Mouse (Mus musculus) MEL (cell line): ENCODE data around the gene Commd3. TPM values are rescaled to one million over a fixed set of nuclear protein-coding genes. Genes with fewer than 3 reads are reported as not detected.

ENCODE experiments used
- polyA plus RNA-seq, 2 experiments: library from polyadenylated mRNA; stranded (reverse) in 1 of 2; unstranded in 1 of 2; fragments of >175 nt in 1 of 2; fragments of >200 nt in 1 of 2; gene quantifications; 2 replicates each; pipeline versions ENCODE4 v1.2.1 to v1.2.4; 2012; ENCODE audit warnings: low replicate concordance in 2 of 2, low read depth in 1 of 2; ENCODE audit not compliant: insufficient read length in 2 of 2, insufficient read depth in 1 of 2, missing spikeins in 1 of 2
- total RNA-seq: library from RNA; depleted of rRNA; stranded (reverse); fragments of 300-350 nt; gene quantifications from 2 replicates; pipeline ENCODE4 v1.2.3, GENCODE M21; 2012; rRNA removed

The Commd3 gene
- total and polyA plus RNA-seq, 3 experiments: 47.0 to 70.7 TPM; not detected in 1

Other genes starting within 250 kb of the Commd3 start
- 65.8 and 66.5 TPM in 2 replicates for gene Bmi1, start 4.6 kb downstream of the Commd3 start, total RNA-seq
- 10 to 100 TPM in 1 of 2 experiments, not detected in 1; 68.1 TPM for gene Bmi1, start 4.6 kb downstream of the Commd3 start, polyA plus RNA-seq
- gene Spag6, start 21.6 kb downstream of the Commd3 start, total RNA-seq: 0.26 TPM in 1 of 2 replicates, not detected in the other
- gene Spag6, start 21.6 kb downstream of the Commd3 start, polyA plus RNA-seq: under 1 TPM in 1 of 2 experiments, not detected in 1; 0.10 TPM